Mouse (Mus musculus) midbrain, embryonic 14.5 days (tissue): ENCODE data around the gene Znrf2. TPM values are rescaled to one million over a fixed set of nuclear protein-coding genes. Genes with fewer than 3 reads are reported as not detected.

ENCODE experiments used
- ATAC-seq: fragments of 200-750 bp; cut with Nextera tagmentation; 2 replicates; pipeline ENCODE4 v1.8.0; 2017; ENCODE audit warnings: moderate number of reproducible peaks, moderate library complexity; ENCODE audit not compliant: low FRiP score, low TSS enrichment
- DNase-seq: peaks from one replicate; pipeline ENCODE4 v3.0.0-alpha.2; 2015
- H3K27ac ChIP-seq: fragments of 300-500 bp; sonication (generic); replicated peaks from 2 replicates; pipeline ENCODE4 v1.5.1; 2014; ENCODE audit warnings: mild to moderate bottlenecking, low read depth, low read length, moderate library complexity
- H3K27me3 ChIP-seq: fragments of 300-500 bp; sonication (generic); 2 replicates; pipeline ENCODE4 v1.6.1; 2014; ENCODE audit warnings: low read length, control low read depth, mixed read lengths; ENCODE audit not compliant: control insufficient read depth, insufficient read depth
- H3K36me3 ChIP-seq: fragments of 300-500 bp; sonication (generic); 2 replicates; pipeline ENCODE4 v1.6.1; 2014; ENCODE audit warnings: low read length, control low read depth; ENCODE audit not compliant: control insufficient read depth, insufficient read depth
- H3K4me1 ChIP-seq: fragments of 300-500 bp; sonication (generic); 2 replicates; pipeline ENCODE4 v1.6.1; 2014; ENCODE audit warnings: mild to moderate bottlenecking, antibody characterized with exemption, low read length, control low read depth; ENCODE audit not compliant: control insufficient read depth, insufficient read depth
- H3K4me2 ChIP-seq: fragments of 300-500 bp; sonication (generic); 2 replicates; pipeline ENCODE4 v1.6.1; 2014; ENCODE audit warnings: mild to moderate bottlenecking, low read length, moderate library complexity
- H3K4me3 ChIP-seq: fragments of 300-500 bp; sonication (generic); replicated peaks from 2 replicates; pipeline ENCODE4 v1.5.1; 2014; ENCODE audit warnings: low read depth, low read length
- H3K9ac ChIP-seq: fragments of 300-500 bp; sonication (generic); replicated peaks from 2 replicates; pipeline ENCODE4 v1.6.1; 2014; ENCODE audit warnings: mild to moderate bottlenecking, low read length, moderate library complexity
- H3K9me3 ChIP-seq: fragments of 300-500 bp; sonication (generic); 2 replicates; pipeline ENCODE4 v1.6.1; 2016; ENCODE audit warnings: low read length, control low read depth, mixed read lengths; ENCODE audit not compliant: control insufficient read depth
- WGBS: fragments of 180-500 bp; shearing (Covaris S2); extraction: QIAGEN DNeasy Blood & Tissue Kit; methylation state at CpG from one replicate; pipeline ENCODE4 v1.1.7; 2014; 5-methylcytosine and 5-hydroxymethylcytosine counted together
- polyA plus RNA-seq: library from polyadenylated mRNA; unstranded; fragments of >200 nt; fragmentation: Nextera tagmentation; extraction: Ambion mirVana; gene quantifications from 2 replicates; pipeline ENCODE4 v1.2.1, GENCODE M21; 2014

The Znrf2 gene
- polyA plus RNA-seq, 1 experiment from 2014 or later, result 8.8 TPM

- no peak overlapping the region for H3K4me2 ChIP-seq
- H3K4me1 ChIP-seq, result no peaks in the 10 kb centered on the region
- no peak overlapping the region for H3K27ac ChIP-seq
- no peak for DNase-seq
- 44% methylated on average over 5 of the region's 5 CpGs for WGBS
- no peak overlapping the region for H3K4me3 ChIP-seq
- no peaks in the 10 kb centered on the region for H3K27me3 ChIP-seq
- no peaks in the 10 kb centered on the region for H3K9me3 ChIP-seq
- ATAC-seq, result no peak
- H3K36me3 ChIP-seq, result no peaks in the 10 kb centered on the region
- no peak overlapping the region for H3K9ac ChIP-seq
These were observed 60.1 kb downstream of the Znrf2 start for GRCm38 (mm10) chr6:54876782-54877181.

GRCm38 (mm10) chr6:54877651-54878050 is 60.9 kb downstream of the Znrf2 start:
- DNase-seq (no peak), ATAC-seq (no peak)
- H3K4me3 ChIP-seq, result no peak overlapping the region
- H3K4me2 ChIP-seq, result no peak overlapping the region
- H3K27ac ChIP-seq, result no peak overlapping the region
- H3K36me3 ChIP-seq, result no peaks in the 10 kb centered on the region
- H3K9ac ChIP-seq, result no peak overlapping the region
- 89% methylated on average over 3 of the region's 3 CpGs for WGBS
- no peaks in the 10 kb centered on the region for H3K4me1 ChIP-seq
- no peaks in the 10 kb centered on the region for H3K9me3 ChIP-seq
- no peaks in the 10 kb centered on the region for H3K27me3 ChIP-seq

GRCm38 (mm10) chr6:54878546-54878945 is 61.8 kb downstream of the Znrf2 start:
- no peaks in the 10 kb centered on the region for H3K36me3 ChIP-seq
- ATAC-seq (no peak), DNase-seq (no peak)
- H3K4me1 ChIP-seq, result no peaks in the 10 kb centered on the region
- no peak overlapping the region for H3K9ac ChIP-seq
- H3K4me3 ChIP-seq, result no peak overlapping the region
- no peaks in the 10 kb centered on the region for H3K9me3 ChIP-seq
- H3K27ac ChIP-seq, result no peak overlapping the region
- H3K4me2 ChIP-seq, result no peak overlapping the region
- no peaks in the 10 kb centered on the region for H3K27me3 ChIP-seq

GRCm38 (mm10) chr6:54880086-54880485 is 63.4 kb downstream of the Znrf2 start:
- no peak overlapping the region for H3K4me2 ChIP-seq
- H3K9me3 ChIP-seq, result no peaks in the 10 kb centered on the region
- H3K27me3 ChIP-seq, result no peaks in the 10 kb centered on the region
- H3K36me3 ChIP-seq, result no peaks in the 10 kb centered on the region
- no peak overlapping the region for H3K27ac ChIP-seq
- no peak for DNase-seq
- H3K9ac ChIP-seq, result no peak overlapping the region
- no peak for ATAC-seq
- no peaks in the 10 kb centered on the region for H3K4me1 ChIP-seq
- 93% methylated on average over 4 of the region's 4 CpGs for WGBS
- H3K4me3 ChIP-seq, result no peak overlapping the region

GRCm38 (mm10) chr6:54883424-54883823 is 66.7 kb downstream of the Znrf2 start:
- Histone ChIP-seq H3K9me3 (no peaks in the 10 kb centered on the region), H3K4me2 (no peak overlapping the region), H3K27me3 (no peaks in the 10 kb centered on the region), H3K4me3 (no peak overlapping the region), H3K36me3 (no peaks in the 10 kb centered on the region), H3K4me1 (no peaks in the 10 kb centered on the region), H3K27ac (no peak overlapping the region), H3K9ac (no peak overlapping the region)
- ATAC-seq (no peak), DNase-seq (no peak)
- WGBS, result 87% methylated on average over 2 of the region's 2 CpGs

GRCm38 (mm10) chr6:54886195-54886594 is 69.5 kb downstream of the Znrf2 start:
- H3K9ac ChIP-seq, result no peak overlapping the region
- no peaks in the 10 kb centered on the region for H3K36me3 ChIP-seq
- no peak overlapping the region for H3K4me3 ChIP-seq
- 75% methylated on average over 7 of the region's 7 CpGs for WGBS
- H3K9me3 ChIP-seq, result no peaks in the 10 kb centered on the region
- ATAC-seq (no peak), DNase-seq (no peak)
- no peak overlapping the region for H3K27ac ChIP-seq
- H3K4me2 ChIP-seq, result no peak overlapping the region
- no peaks in the 10 kb centered on the region for H3K27me3 ChIP-seq
- peaks cover 4% of the 10 kb centered on the region; the same call in 1 of the 2 replicates for H3K4me1 ChIP-seq

- WGBS, result 47% methylated on average over 9 of the region's 9 CpGs
- DNase-seq, result no peak
These were observed 73.5 kb downstream of the Znrf2 start for GRCm38 (mm10) chr6:54890221-54890620.

GRCm38 (mm10) chr6:54891384-54891783 is 74.7 kb downstream of the Znrf2 start:
- Histone ChIP-seq H3K4me2 (no peak overlapping the region), H3K9me3 (no peaks in the 10 kb centered on the region), H3K9ac (no peak overlapping the region), H3K27ac (no peak overlapping the region), H3K36me3 (no peaks in the 10 kb centered on the region), H3K4me1 (peaks cover 4% of the 10 kb centered on the region; the same call in 1 of the 2 replicates), H3K27me3 (no peaks in the 10 kb centered on the region), H3K4me3 (no peak overlapping the region)
- no peak for DNase-seq
- no peak for ATAC-seq
- 91% methylated on average over 3 of the region's 3 CpGs for WGBS

More at GRCm38 (mm10) chr6:54890221-54890620, 73.5 kb downstream of the Znrf2 start:
- Histone ChIP-seq H3K9ac (no peak overlapping the region), H3K27me3 (no peaks in the 10 kb centered on the region), H3K9me3 (no peaks in the 10 kb centered on the region), H3K36me3 (no peaks in the 10 kb centered on the region), H3K4me1 (peaks cover 4% of the 10 kb centered on the region; the same call in 1 of the 2 replicates), H3K27ac (no peak overlapping the region), H3K4me2 (no peak overlapping the region), H3K4me3 (no peak overlapping the region)
- no peak for ATAC-seq

GRCm38 (mm10) chr6:54900256-54900655 is 83.5 kb downstream of the Znrf2 start:
- no peak for DNase-seq
- 91% methylated on average over 2 of the region's 2 CpGs for WGBS
- no peaks in the 10 kb centered on the region for H3K9me3 ChIP-seq
- H3K27me3 ChIP-seq, result no peaks in the 10 kb centered on the region
- H3K27ac ChIP-seq, result no peak overlapping the region
- no peak overlapping the region for H3K9ac ChIP-seq
- H3K4me1 ChIP-seq, result no peaks in the 10 kb centered on the region
- no peak overlapping the region for H3K4me2 ChIP-seq
- no peaks in the 10 kb centered on the region for H3K36me3 ChIP-seq
- ATAC-seq, result no peak
- H3K4me3 ChIP-seq, result no peak overlapping the region
